Mouse (Mus musculus) MEL (cell line): ENCODE results near the gene Vac14.

Experiments
- CTCF ChIP-seq, 3 experiments: IDR thresholded peaks in 2 of 3; conservative IDR thresholded peaks in 1 of 3; 2 replicates each; pipeline ENCODE4 v1.5.1; 2011 to 2012; ENCODE audit warnings: low read length in 3 of 3, low read depth in 2 of 3, mild to moderate bottlenecking in 2 of 3, improper control_type of control experiment in 1 of 3, inconsistent platforms in 1 of 3, mixed read lengths in 1 of 3, moderate library complexity in 1 of 3; ENCODE audit not compliant: control insufficient read depth in 1 of 3, insufficient read depth in 1 of 3, poor library complexity in 1 of 3, severe bottlenecking in 1 of 3
- GATA1 ChIP-seq: IDR thresholded peaks from 2 replicates; pipeline ENCODE4 v1.6.1; 2011; ENCODE audit warnings: low read depth, low read length, improper control_type of control experiment
- KAT2A ChIP-seq: conservative IDR thresholded peaks from 2 replicates; pipeline ENCODE4 v1.6.1; 2012; ENCODE audit warnings: low read depth, low read length, improper control_type of control experiment, inconsistent platforms
- TCF12 ChIP-seq: IDR thresholded peaks from 2 replicates; pipeline ENCODE4 v1.6.1; 2014; ENCODE audit warnings: low read depth, mild to moderate bottlenecking, inconsistent platforms, low read length, improper control_type of control experiment, moderate library complexity

GRCm38 (mm10) chr8:110713073-110713472 is 94.7 kb downstream of the Vac14 start:
- TF ChIP-seq GATA1 (no peak), CTCF (IDR thresholded peaks at IDR 0.05 in 2 of 3, conservative IDR thresholded peaks at IDR 0.05 in 1 of 3; ENCODE audit: control insufficient read depth in 1 of 3, insufficient read depth in 1 of 3, low read depth in 2 of 3, low read length in 3 of 3, poor library complexity in 1 of 3, severe bottlenecking in 1 of 3) (no peak), TCF12 (no peak), KAT2A (no peak)
